ENCODE assay signal across 27 mouse cellular contexts in genomic region chr10:93517754-93518153, GRCm38 (mm10). TPM values are rescaled to one million over a fixed set of nuclear protein-coding genes. Genes with fewer than 3 reads are reported as not detected.
DNase-seq lines count a peak whose midpoint lies in the region; ATAC-seq and TF ChIP-seq lines count a peak whose summit lies in the region.
"Had no signal": no experiment of that assay in that cellular context is flagged by ENCODE, and none has a peak within 500 bp of the region (broad histone marks: within the 10 kb centered on the region; RNA-seq: fewer than 3 reads in every experiment).

No protein-coding gene starts in this region.

- peak; percentile 37; the same call in 1 of the 2 replicates for TF ChIP-seq EP300 in liver, postnatal 0 days (IDR thresholded peaks at IDR 0.05; ENCODE audit: low read depth)

- no peaks in the 10 kb centered on the region for H3K36me3 ChIP-seq in liver, embryonic 11.5 days (ENCODE audit: control insufficient read depth, insufficient read depth, low read length)
- H3K36me3 ChIP-seq in liver, postnatal 0 days (replicated peaks; ENCODE audit: insufficient read depth, low read length), result 0 out of 2 replicates have a peak, but pooled peaks cover 3% of the 10 kb centered on the region
- H3K36me3 ChIP-seq: forebrain, embryonic 12.5 days; limb, embryonic 15.5 days; neural tube, embryonic 15.5 days had no signal

- 42% methylated on average over 4 of the region's 4 CpGs for WGBS in liver, embryonic 11.5 days
- WGBS in liver, postnatal 0 days (ENCODE audit: insufficient replicate concordance), result 30% methylated on average over 4 of the region's 4 CpGs
- 25% methylated on average over 4 of the region's 4 CpGs for WGBS in lung, adult 2 months

- no peak overlapping the region for H3K4me2 ChIP-seq in liver, embryonic 11.5 days
- no peak overlapping the region for H3K4me2 ChIP-seq in liver, postnatal 0 days (ENCODE audit: low read depth, low read length)
- H3K4me2 ChIP-seq: forebrain, embryonic 12.5 days; limb, embryonic 15.5 days; midbrain, embryonic 11.5 days; neural tube, embryonic 15.5 days had no signal

- no peak for TF ChIP-seq CTCF in liver, postnatal 0 days (IDR thresholded peaks at IDR 0.05; ENCODE audit: low read depth)
- no peak for TF ChIP-seq CTCF in lung, adult 2 months (IDR thresholded peaks at IDR 0.05; ENCODE audit: insufficient read depth, low read length)

- peak; percentile 77 for ATAC-seq in liver, embryonic 11.5 days (replicated peaks; ENCODE audit: low FRiP score)
- ATAC-seq in liver, postnatal 0 days, result peak; percentile 66
- ATAC-seq: hindbrain, embryonic 16.5 days; Patski had no signal

- H3K4me3 ChIP-seq in liver, embryonic 11.5 days (ENCODE audit: low read depth, low read length), result no peak overlapping the region
- no peak overlapping the region for H3K4me3 ChIP-seq in liver, postnatal 0 days (ENCODE audit: low read depth, low read length)
- H3K4me3 ChIP-seq in lung, adult 2 months (replicated peaks; ENCODE audit: extremely low read depth, low read depth, low read length), result no peak overlapping the region
- H3K4me3 ChIP-seq: forebrain, embryonic 12.5 days; heart, adult 2 months; limb, embryonic 15.5 days; neural tube, embryonic 15.5 days had no signal

- no peak overlapping the region for H3K27ac ChIP-seq in liver, embryonic 11.5 days (ENCODE audit: low read depth, low read length)
- peak overlapping the region; percentile 42; the same call in 1 of the 2 replicates for H3K27ac ChIP-seq in liver, postnatal 0 days (ENCODE audit: low read depth)
- H3K27ac ChIP-seq: forebrain, embryonic 12.5 days; heart, adult 2 months; kidney, postnatal 0 days; limb, embryonic 15.5 days; neural tube, embryonic 15.5 days had no signal

- DNase-seq in urinary bladder, postnatal 14 days (ENCODE audit: low spot score), result peak; percentile 31
- no peak for DNase-seq in urinary bladder, adult 2 months (ENCODE audit: low spot score)
- DNase-seq in liver, embryonic 11.5 days (ENCODE audit: low spot score), result no peak
- DNase-seq in liver, postnatal 0 days, result peak; percentile 26
- DNase-seq in lung, adult 2 months, result no peak
- no peak for DNase-seq in embryo, embryonic 10.5 days (ENCODE audit: low spot score)
- DNase-seq in lung, postnatal 4 days, result no peak
- DNase-seq: adrenal gland, adult 2 months; cerebellum, adult 11 months; cerebellum, adult 9-11 months; gastrocnemius, postnatal 25 days; heart, adult 2 months; kidney, adult 18-20 months; layer of hippocampus, adult 9-11 months; left cerebral cortex, postnatal 4 days; lung, postnatal 10 days; right cerebral cortex, adult 18-20 months had no signal

- no peaks in the 10 kb centered on the region for H3K27me3 ChIP-seq in liver, embryonic 11.5 days (replicated peaks; ENCODE audit: control insufficient read depth, insufficient read depth, low read length)
- no peaks in the 10 kb centered on the region for H3K27me3 ChIP-seq in liver, postnatal 0 days (ENCODE audit: insufficient read depth, low read length)
- H3K27me3 ChIP-seq: forebrain, embryonic 12.5 days; limb, embryonic 15.5 days; neural tube, embryonic 15.5 days; Patski had no signal

- no peaks in the 10 kb centered on the region for H3K9me3 ChIP-seq in liver, embryonic 11.5 days (ENCODE audit: control insufficient read depth, low read length)
- no peaks in the 10 kb centered on the region for H3K9me3 ChIP-seq in liver, postnatal 0 days (ENCODE audit: low read length)
- H3K9me3 ChIP-seq: forebrain, embryonic 12.5 days; limb, embryonic 15.5 days; neural tube, embryonic 15.5 days had no signal

- H3K9ac ChIP-seq in liver, embryonic 11.5 days (ENCODE audit: low read depth, low read length), result no peak overlapping the region
- no peak overlapping the region for H3K9ac ChIP-seq in liver, postnatal 0 days (replicated peaks)
- H3K9ac ChIP-seq: forebrain, embryonic 12.5 days; limb, embryonic 15.5 days; neural tube, embryonic 15.5 days had no signal

- no peak for TF ChIP-seq POLR2A in lung, adult 2 months (IDR thresholded peaks at IDR 0.05; ENCODE audit: borderline replicate concordance, extremely low read depth, low read depth, low read length)

- no peaks in the 10 kb centered on the region for H3K4me1 ChIP-seq in liver, embryonic 11.5 days (replicated peaks; ENCODE audit: control insufficient read depth, insufficient read depth, low read length)
- peaks cover 10% of the 10 kb centered on the region for H3K4me1 ChIP-seq in liver, postnatal 0 days (ENCODE audit: insufficient read depth)
- no peaks in the 10 kb centered on the region for H3K4me1 ChIP-seq in lung, adult 2 months (ENCODE audit: control insufficient read depth, insufficient read depth, low read length)
- H3K4me1 ChIP-seq: forebrain, embryonic 12.5 days; limb, embryonic 15.5 days; neural tube, embryonic 15.5 days had no signal

RNA-seq across cellular contexts. Expression of gene Amdhd1, which starts 22.1 kb away (rescaled TPM):
- 0.67 and 0.83 TPM in 2 replicates for polyA plus RNA-seq in urinary bladder, adult 2 months (2012; rRNA removed)
- polyA plus RNA-seq in liver, embryonic 11.5 days (2014; fragmentation: Nextera tagmentation; extraction: Ambion mirVana), result 6.2 and 7.4 TPM in 2 replicates
- polyA plus RNA-seq in liver, postnatal 0 days (2015; fragmentation: Nextera tagmentation; extraction: Ambion mirVana), result 80.3 and 91.6 TPM in 2 replicates
- polyA plus RNA-seq in lung, adult 2 months (2012; rRNA removed), result 0.18 and 0.31 TPM in 2 replicates

RNA-seq across cellular contexts. Expression of gene Ccdc38, which starts 22.7 kb away (rescaled TPM):
- polyA plus RNA-seq in urinary bladder, adult 2 months (2012; rRNA removed), result 0.01 TPM in 1 of 2 replicates, not detected in the other
- 0.32 and 0.38 TPM in 2 replicates for polyA plus RNA-seq in liver, embryonic 11.5 days (2014; fragmentation: Nextera tagmentation; extraction: Ambion mirVana)
- polyA plus RNA-seq in liver, postnatal 0 days (2015; fragmentation: Nextera tagmentation; extraction: Ambion mirVana), result 0.32 and 0.36 TPM in 2 replicates
- 0.04 and 0.05 TPM in 2 replicates for polyA plus RNA-seq in lung, adult 2 months (2012; rRNA removed)
- polyA plus RNA-seq: adrenal gland, adult 2 months; heart, adult 2 months; large intestine, adult 2 months had no signal

RNA-seq across cellular contexts. Expression of gene Hal, which starts 29.2 kb away (rescaled TPM):
- 0.08 and 0.10 TPM in 2 replicates for polyA plus RNA-seq in urinary bladder, adult 2 months (2012; rRNA removed)
- 1.1 and 1.3 TPM in 2 replicates for polyA plus RNA-seq in liver, embryonic 11.5 days (2014; fragmentation: Nextera tagmentation; extraction: Ambion mirVana)
- 30.0 and 44.0 TPM in 2 replicates for polyA plus RNA-seq in liver, postnatal 0 days (2015; fragmentation: Nextera tagmentation; extraction: Ambion mirVana)
- 0.45 and 0.83 TPM in 2 replicates for polyA plus RNA-seq in lung, adult 2 months (2012; rRNA removed)
- polyA plus RNA-seq: embryonic facial prominence, embryonic 11.5 days; heart, embryonic 14.5 days; kidney, postnatal 0 days; midbrain, embryonic 11.5 days had no signal

Comparison
In these comparisons a context has a peak if more than half of its experiments do, and no peak if none do; other contexts are left out.
1. DNase-seq: peak in urinary bladder, postnatal 14 days (single experiment) and liver, postnatal 0 days (single experiment); none in urinary bladder, adult 2 months (single experiment), liver, embryonic 11.5 days (single experiment), lung, adult 2 months (single experiment), embryo, embryonic 10.5 days (single experiment) and lung, postnatal 4 days (0 of 2).
2. RNA of gene Hal, which starts 29.2 kb away (polyA plus RNA-seq): 30.0 to 44.0 TPM in liver, postnatal 0 days; 1.1 to 1.3 TPM in liver, embryonic 11.5 days, 0.45 to 0.83 TPM in lung, adult 2 months and 0.08 to 0.10 TPM in urinary bladder, adult 2 months; every median in the first group is over 10 times any median in the second.